Mouse (Mus musculus) intestine, embryonic 15.5 days (tissue): ENCODE results near the gene Gm17651. TPM values are rescaled to one million over a fixed set of nuclear protein-coding genes. Genes with fewer than 3 reads are reported as not detected.
A peak's percentile ranks its signal among the peaks of the same experiment; 100 is the strongest.

Source experiments
- ATAC-seq: fragments of 200-750 bp; cut with Nextera tagmentation; 2 replicates; pipeline ENCODE4 v1.8.0; 2017; ENCODE audit warnings: moderate TSS enrichment, moderate library complexity
- H3K27ac ChIP-seq: fragments of 300-500 bp; sonication (generic); 2 replicates; pipeline ENCODE4 v1.5.1; 2015; ENCODE audit warnings: mild to moderate bottlenecking, inconsistent platforms
- H3K27me3 ChIP-seq: fragments of 300-500 bp; sonication (generic); replicated peaks from 2 replicates; pipeline ENCODE4 v1.6.1; 2015; ENCODE audit warnings: inconsistent platforms
- H3K36me3 ChIP-seq: fragments of 300-500 bp; sonication (generic); 2 replicates; pipeline ENCODE4 v1.6.1; 2015; ENCODE audit warnings: inconsistent platforms
- H3K4me1 ChIP-seq: fragments of 300-500 bp; sonication (generic); replicated peaks from 2 replicates; pipeline ENCODE4 v1.6.1; 2015; ENCODE audit warnings: inconsistent platforms
- H3K4me2 ChIP-seq: fragments of 300-500 bp; sonication (generic); replicated peaks from 2 replicates; pipeline ENCODE4 v1.6.1; 2015; ENCODE audit warnings: mild to moderate bottlenecking, inconsistent platforms
- H3K4me3 ChIP-seq: fragments of 300-500 bp; sonication (generic); replicated peaks from 2 replicates; pipeline ENCODE4 v1.5.1; 2015; ENCODE audit warnings: inconsistent platforms
- H3K9ac ChIP-seq: fragments of 300-500 bp; sonication (generic); 2 replicates; pipeline ENCODE4 v1.6.1; 2015; ENCODE audit warnings: inconsistent platforms
- H3K9me3 ChIP-seq: fragments of 300-500 bp; sonication (generic); 2 replicates; pipeline ENCODE4 v1.6.1; 2016; ENCODE audit warnings: inconsistent platforms
- WGBS: fragments of 180-500 bp; shearing (Covaris S2); methylation state at CpG from one replicate; pipeline ENCODE4 v1.1.7; 2015; 5-methylcytosine and 5-hydroxymethylcytosine counted together
- polyA plus RNA-seq: library from polyadenylated mRNA; unstranded; fragments of >200 nt; fragmentation: Nextera tagmentation; extraction: Ambion mirVana; gene quantifications from 2 replicates; pipeline ENCODE4 v1.2.1, GENCODE M21; 2015

Gene Gm17651
- polyA plus RNA-seq, 1 experiment from 2014 or later = not detected

DNA sequence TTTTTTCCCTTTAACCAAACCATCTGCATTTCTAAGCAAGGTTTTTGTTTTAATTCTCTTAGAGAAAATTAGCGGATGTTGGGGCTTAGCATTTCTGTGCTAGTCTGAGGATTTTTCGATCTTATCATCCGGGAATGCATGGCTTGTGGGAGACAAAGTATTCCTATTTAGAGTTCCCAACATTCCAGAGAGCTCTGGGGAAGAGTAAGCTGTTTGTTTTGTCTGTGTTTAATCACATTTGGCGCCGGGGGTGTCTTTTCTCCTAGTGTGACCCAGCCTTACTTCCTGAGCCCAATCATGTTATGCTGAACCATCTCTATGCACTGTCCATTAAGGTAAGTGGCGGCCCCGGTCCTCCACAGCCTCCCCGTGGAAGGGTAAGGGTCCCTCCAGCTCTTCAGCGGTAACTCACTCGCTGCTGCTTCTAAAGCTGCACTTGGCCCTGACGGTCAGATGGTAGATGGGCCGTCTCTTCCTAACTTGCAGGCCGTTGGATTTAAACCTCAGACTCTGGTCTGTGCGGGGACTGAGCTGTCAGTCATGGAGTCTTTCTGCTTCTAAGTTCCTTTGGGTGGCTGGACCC is 7.3 kb downstream of the Gm17651 start:
- H3K4me3 ChIP-seq = no peak overlapping the region

GRCm38 (mm10) chr3:97666154-97666553 is 8.3 kb downstream of the Gm17651 start:
- peaks cover 15% of the 10 kb centered on the region for H3K36me3 ChIP-seq
- H3K4me3 ChIP-seq = no peak overlapping the region
- H3K9me3 ChIP-seq = no peaks in the 10 kb centered on the region
- H3K27me3 ChIP-seq = no peaks in the 10 kb centered on the region
- no peak overlapping the region for H3K27ac ChIP-seq
- H3K4me2 ChIP-seq = no peak overlapping the region
- no peak overlapping the region for H3K9ac ChIP-seq
- no peaks in the 10 kb centered on the region for H3K4me1 ChIP-seq
- 55% methylated on average over 8 of the region's 8 CpGs for WGBS
- no peak for ATAC-seq

More for the DNA sequence above, 7.3 kb downstream of the Gm17651 start:
- ATAC-seq = no peak
- H3K9ac ChIP-seq = no peak overlapping the region
- H3K9me3 ChIP-seq = no peaks in the 10 kb centered on the region
- H3K27me3 ChIP-seq = no peaks in the 10 kb centered on the region
- peaks cover 14% of the 10 kb centered on the region for H3K36me3 ChIP-seq
- no peak overlapping the region for H3K4me2 ChIP-seq
- H3K4me1 ChIP-seq = no peaks in the 10 kb centered on the region
- 64% methylated on average over 14 of the region's 14 CpGs for WGBS
- H3K27ac ChIP-seq = no peak overlapping the region

- no peak for ATAC-seq
- H3K36me3 ChIP-seq = peaks cover 15% of the 10 kb centered on the region
- no peak overlapping the region for H3K4me2 ChIP-seq
- no peak overlapping the region for H3K4me3 ChIP-seq
- H3K27me3 ChIP-seq = no peaks in the 10 kb centered on the region
- H3K9ac ChIP-seq = no peak overlapping the region
- H3K9me3 ChIP-seq = no peaks in the 10 kb centered on the region
- H3K4me1 ChIP-seq = no peaks in the 10 kb centered on the region
- H3K27ac ChIP-seq = no peak overlapping the region
- WGBS = 58% methylated on average over 9 of the region's 9 CpGs
Observed at GRCm38 (mm10) chr3:97665525-97665924, 9.0 kb downstream of the Gm17651 start.

GRCm38 (mm10) chr3:97661206-97661605 is 13.3 kb downstream of the Gm17651 start:
- Histone ChIP-seq H3K9me3 (no peaks in the 10 kb centered on the region), H3K4me2 (no peak overlapping the region), H3K4me3 (no peak overlapping the region), H3K4me1 (peaks cover 16% of the 10 kb centered on the region; the same call in 1 of the 2 replicates), H3K27ac (no peak overlapping the region), H3K27me3 (no peaks in the 10 kb centered on the region), H3K36me3 (peaks cover 8% of the 10 kb centered on the region), H3K9ac (no peak overlapping the region)
- ATAC-seq = no peak
- 40% methylated on average over 8 of the region's 8 CpGs for WGBS

- H3K27me3 ChIP-seq = no peaks in the 10 kb centered on the region
- peaks cover 8% of the 10 kb centered on the region for H3K36me3 ChIP-seq
- no peak overlapping the region for H3K9ac ChIP-seq
- no peak for ATAC-seq
- 84% methylated on average over 7 of the region's 7 CpGs for WGBS
- peaks cover 16% of the 10 kb centered on the region; the same call in 1 of the 2 replicates for H3K4me1 ChIP-seq
- no peaks in the 10 kb centered on the region for H3K9me3 ChIP-seq
- H3K27ac ChIP-seq = no peak overlapping the region
- peak overlapping the region; percentile 95 for H3K4me3 ChIP-seq
- peak overlapping the region; percentile 85 for H3K4me2 ChIP-seq
Observed at GRCm38 (mm10) chr3:97659746-97660145, 14.7 kb downstream of the Gm17651 start.

DNA sequence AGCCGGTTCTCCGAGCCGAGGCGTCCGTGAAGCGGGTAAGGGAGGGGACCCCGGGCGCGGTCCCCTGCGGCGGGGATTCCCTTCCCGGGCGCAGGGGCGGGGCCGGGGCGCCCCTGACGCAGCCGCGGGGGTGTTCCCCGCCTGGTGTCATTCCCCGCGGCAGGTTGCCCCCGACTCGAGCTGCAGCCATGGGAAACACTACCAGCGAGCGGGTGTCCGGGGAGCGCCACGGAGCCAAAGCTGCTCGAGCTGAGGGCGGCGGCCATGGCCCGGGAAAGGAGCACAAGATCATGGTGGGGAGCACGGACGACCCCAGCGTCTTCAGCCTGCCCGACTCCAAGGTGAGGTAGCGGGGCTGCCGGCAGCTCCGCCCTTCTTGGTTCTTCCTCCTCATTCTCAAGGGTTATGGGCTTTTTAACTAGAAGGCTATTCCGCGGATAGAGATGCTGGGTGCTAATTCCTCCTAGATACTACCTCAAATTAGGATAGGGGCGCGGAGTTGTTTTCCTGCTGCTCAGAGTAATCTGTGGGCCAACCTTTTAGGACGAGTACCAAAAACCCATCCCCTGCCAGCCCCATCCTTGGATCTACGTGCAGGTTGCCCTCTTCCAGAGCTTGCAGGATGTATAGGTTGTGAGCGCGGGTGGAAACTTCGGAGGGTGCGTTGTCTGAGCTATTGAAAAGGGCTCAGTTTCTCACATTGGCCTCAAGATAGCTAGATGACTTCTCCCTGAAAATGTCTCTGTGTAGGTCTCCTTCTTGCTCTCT is 15.9 kb downstream of the Gm17651 start:
- no peaks in the 10 kb centered on the region for H3K27me3 ChIP-seq
- peak overlapping the region; percentile 95 for H3K4me3 ChIP-seq
- peaks cover 3% of the 10 kb centered on the region; the same call in 1 of the 2 replicates for H3K36me3 ChIP-seq
- ATAC-seq = peak; percentile 88
- H3K9me3 ChIP-seq = no peaks in the 10 kb centered on the region
- H3K27ac ChIP-seq = peak overlapping the region; percentile 63
- under 1% methylated on average over 44 of the region's 50 CpGs for WGBS
- peaks cover 16% of the 10 kb centered on the region; the same call in 1 of the 2 replicates for H3K4me1 ChIP-seq
- H3K4me2 ChIP-seq = peak overlapping the region; percentile 85
- peak overlapping the region; percentile 65 for H3K9ac ChIP-seq

GRCm38 (mm10) chr3:97657655-97658411 is 16.7 kb downstream of the Gm17651 start, which contains the start of gene Prkab2:
Gene Prkab2, plus strand, starts transcription at chr3:97658193.
- WGBS = 2% methylated on average over 51 of the region's 51 CpGs

GRCm38 (mm10) chr3:97654901-97655300 is 19.6 kb downstream of the Gm17651 start:
- WGBS = 85% methylated on average over 8 of the region's 8 CpGs

More at GRCm38 (mm10) chr3:97657655-97658411, 16.7 kb downstream of the Gm17651 start, which contains the start of gene Prkab2:
- Histone ChIP-seq H3K36me3 (peaks cover 3% of the 10 kb centered on the region; the same call in 1 of the 2 replicates), H3K27me3 (no peaks in the 10 kb centered on the region), H3K9ac (peak within 1 kb of the TSS; percentile 65), H3K4me2 (peak within 1 kb of the TSS; percentile 85), H3K9me3 (no peaks in the 10 kb centered on the region), H3K4me3 (peak within 1 kb of the TSS; percentile 95), H3K4me1 (peaks cover 16% of the 10 kb centered on the region; the same call in 1 of the 2 replicates), H3K27ac (peak within 1 kb of the TSS; percentile 63)
- peak; percentile 96 for ATAC-seq

DNA sequence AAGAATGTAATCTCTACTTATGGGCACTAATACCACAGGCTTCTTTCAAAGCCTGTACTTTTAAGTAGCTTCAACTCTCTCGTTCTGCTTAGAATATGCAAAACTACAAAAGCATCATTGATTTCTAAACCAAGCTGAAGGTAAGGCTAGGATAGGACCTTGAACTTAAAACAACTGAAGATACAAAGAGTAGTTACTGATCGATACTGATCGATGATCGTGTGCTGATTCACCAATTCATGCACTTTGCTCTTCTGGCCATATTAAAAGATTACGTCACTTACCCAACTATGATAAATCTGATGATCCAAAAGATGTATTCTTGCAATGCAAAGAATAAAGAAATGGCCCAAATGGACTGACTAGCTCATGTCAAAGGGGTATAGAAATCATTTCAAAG is 20.7 kb downstream of the Gm17651 start:
- 91% methylated on average over 5 of the region's 5 CpGs for WGBS
- Histone ChIP-seq H3K36me3 (no peaks in the 10 kb centered on the region), H3K27ac (no peak overlapping the region), H3K4me2 (no peak overlapping the region), H3K4me3 (no peak overlapping the region), H3K4me1 (peaks cover 5% of the 10 kb centered on the region; the same call in 1 of the 2 replicates), H3K9ac (no peak overlapping the region), H3K27me3 (no peaks in the 10 kb centered on the region), H3K9me3 (no peaks in the 10 kb centered on the region)
- ATAC-seq = no peak

More at GRCm38 (mm10) chr3:97654901-97655300, 19.6 kb downstream of the Gm17651 start:
- Histone ChIP-seq H3K9ac (no peak overlapping the region), H3K4me3 (no peak overlapping the region), H3K4me2 (no peak overlapping the region), H3K27me3 (no peaks in the 10 kb centered on the region), H3K27ac (no peak overlapping the region), H3K36me3 (no peaks in the 10 kb centered on the region), H3K9me3 (no peaks in the 10 kb centered on the region), H3K4me1 (peaks cover 14% of the 10 kb centered on the region; the same call in 1 of the 2 replicates)
- ATAC-seq = no peak

DNA sequence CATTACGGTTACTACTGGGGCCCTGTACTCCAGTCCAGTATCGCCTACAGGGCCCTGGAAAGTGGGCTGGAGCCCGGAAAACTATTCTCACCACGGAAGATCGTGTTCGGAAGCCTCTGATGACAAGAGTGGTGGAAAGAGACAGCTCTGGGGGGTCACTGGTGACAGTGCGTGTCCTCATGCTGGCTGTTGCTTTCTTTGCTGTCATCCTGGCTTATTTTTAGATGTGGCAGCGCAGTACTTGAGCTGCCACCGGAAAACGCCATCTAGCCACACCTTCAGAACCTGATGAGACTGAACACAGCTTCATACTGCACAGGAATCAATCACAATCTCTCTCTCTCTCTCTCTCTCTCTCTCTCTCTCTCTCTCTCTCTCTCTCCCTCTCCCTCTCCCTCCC is 22.9 kb downstream of the Gm17651 start:
- Histone ChIP-seq H3K4me3 (no peak overlapping the region), H3K4me2 (no peak overlapping the region), H3K9ac (no peak overlapping the region), H3K9me3 (no peaks in the 10 kb centered on the region), H3K36me3 (no peaks in the 10 kb centered on the region), H3K27ac (no peak overlapping the region), H3K27me3 (no peaks in the 10 kb centered on the region), H3K4me1 (no peaks in the 10 kb centered on the region)
- no peak for ATAC-seq
- 83% methylated on average over 10 of the region's 10 CpGs for WGBS

DNA sequence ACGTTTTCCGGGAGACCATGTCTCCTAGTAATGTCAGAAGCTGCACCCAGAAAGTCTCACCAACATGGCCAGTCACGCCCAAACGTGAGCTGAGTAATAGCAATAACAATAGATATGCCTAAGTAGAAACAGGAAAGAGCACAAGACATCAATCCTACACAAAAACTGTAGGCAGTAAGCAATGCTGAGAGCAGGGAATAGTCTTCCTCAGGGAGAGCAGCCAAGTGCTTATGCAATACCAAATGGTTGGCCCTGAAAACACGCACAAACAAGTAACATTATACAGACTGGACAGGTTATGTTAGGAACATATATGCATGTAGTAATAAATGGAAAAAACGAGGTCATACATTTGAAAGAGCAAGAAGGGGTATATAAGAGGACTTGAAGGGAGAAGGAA is 25.0 kb downstream of the Gm17651 start:
- Histone ChIP-seq H3K4me3 (no peak overlapping the region), H3K36me3 (no peaks in the 10 kb centered on the region), H3K9me3 (no peaks in the 10 kb centered on the region), H3K4me2 (no peak overlapping the region), H3K27me3 (no peaks in the 10 kb centered on the region), H3K27ac (no peak overlapping the region), H3K9ac (no peak overlapping the region), H3K4me1 (no peaks in the 10 kb centered on the region)
- 67% methylated on average over 6 of the region's 6 CpGs for WGBS
- no peak for ATAC-seq

DNA sequence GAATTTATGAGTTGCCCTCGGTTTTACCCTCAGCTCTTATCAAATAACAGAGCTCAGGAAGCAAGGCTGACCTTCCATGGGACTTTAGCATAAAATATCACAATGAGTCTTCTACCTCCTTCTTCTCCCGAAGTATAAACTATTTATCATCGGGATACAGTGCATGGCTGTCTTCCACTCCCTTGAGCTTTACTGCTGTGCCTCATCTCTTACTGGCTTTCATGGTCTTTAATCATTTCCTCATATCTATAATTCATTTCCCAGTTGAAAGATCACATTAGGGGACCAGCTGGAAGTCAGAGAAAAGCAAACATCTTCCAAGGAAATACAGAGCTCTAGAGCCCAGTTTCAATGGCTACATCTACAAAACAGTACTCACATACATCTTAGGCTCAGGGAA is 25.5 kb downstream of the Gm17651 start:
- WGBS = 72% methylated on average over 3 of the region's 3 CpGs
- ATAC-seq = no peak

More for the DNA sequence above, 25.5 kb downstream of the Gm17651 start:
- Histone ChIP-seq H3K9me3 (no peaks in the 10 kb centered on the region), H3K4me1 (no peaks in the 10 kb centered on the region), H3K27me3 (no peaks in the 10 kb centered on the region), H3K27ac (no peak overlapping the region), H3K36me3 (no peaks in the 10 kb centered on the region), H3K4me3 (no peak overlapping the region), H3K9ac (no peak overlapping the region), H3K4me2 (no peak overlapping the region)
